ENCODE assay signal across 22 mouse cellular contexts in genomic region chr12:12606911-12607310, GRCm38 (mm10).
"Had no signal": no experiment of that assay in that cellular context is flagged by ENCODE, and none has a peak within 500 bp of the region (broad histone marks: within the 10 kb centered on the region; RNA-seq: fewer than 3 reads in every experiment).

No protein-coding gene starts in this region.

- H3K27ac ChIP-seq: macrophage; midbrain, embryonic 13.5 days; midbrain, embryonic 15.5 days; neural tube, embryonic 12.5 days; stomach, embryonic 15.5 days; stomach, postnatal 0 days had no signal

- H3K4me3 ChIP-seq: lung, embryonic 15.5 days; megakaryocyte, embryonic 14.5 days; midbrain, embryonic 13.5 days; midbrain, embryonic 15.5 days; neural tube, embryonic 12.5 days; stomach, embryonic 15.5 days had no signal

- H3K4me1 ChIP-seq: midbrain, embryonic 15.5 days; neural tube, embryonic 12.5 days; stomach, embryonic 15.5 days had no signal

- H3K9ac ChIP-seq: liver, postnatal 0 days; lung, embryonic 15.5 days; midbrain, embryonic 13.5 days; midbrain, embryonic 15.5 days; neural tube, embryonic 12.5 days; stomach, embryonic 15.5 days had no signal

- ATAC-seq: liver, postnatal 0 days; lung, postnatal 0 days; midbrain, embryonic 13.5 days; midbrain, embryonic 15.5 days had no signal

- DNase-seq: liver, postnatal 0 days; lung, adult 2 months; lung, postnatal 14 days; lung, postnatal 36 days; retina, postnatal 1 day; right cerebral cortex, adult 18-20 months; right cerebral cortex, postnatal 25 days; right cerebral cortex, postnatal 4 days; spleen, adult 18-20 months; thymus, adult 2 months; thymus, postnatal 25 days; thymus, postnatal 4 days had no signal

- H3K27me3 ChIP-seq: lung, embryonic 15.5 days; megakaryocyte, embryonic 14.5 days; midbrain, embryonic 13.5 days; midbrain, embryonic 15.5 days; neural tube, embryonic 12.5 days; stomach, embryonic 15.5 days had no signal

- H3K9me3 ChIP-seq: lung, embryonic 15.5 days; megakaryocyte, embryonic 14.5 days; midbrain, embryonic 13.5 days; midbrain, embryonic 15.5 days; neural tube, embryonic 12.5 days; stomach, embryonic 15.5 days had no signal

- H3K36me3 ChIP-seq: lung, embryonic 15.5 days; midbrain, embryonic 13.5 days; midbrain, embryonic 15.5 days; neural tube, embryonic 12.5 days; stomach, embryonic 15.5 days had no signal

- H3K4me2 ChIP-seq: lung, embryonic 15.5 days; midbrain, embryonic 11.5 days; midbrain, embryonic 13.5 days; midbrain, embryonic 15.5 days; neural tube, embryonic 12.5 days; stomach, embryonic 15.5 days had no signal
